Mouse (Mus musculus): ENCODE measurements around the gene Prnp. TPM values are rescaled to one million over a fixed set of nuclear protein-coding genes. Genes with fewer than 3 reads are reported as not detected.

Gene Prnp
- polyA plus RNA-seq (2017; shearing (Covaris generic)), result 18.1 TPM

DNA sequence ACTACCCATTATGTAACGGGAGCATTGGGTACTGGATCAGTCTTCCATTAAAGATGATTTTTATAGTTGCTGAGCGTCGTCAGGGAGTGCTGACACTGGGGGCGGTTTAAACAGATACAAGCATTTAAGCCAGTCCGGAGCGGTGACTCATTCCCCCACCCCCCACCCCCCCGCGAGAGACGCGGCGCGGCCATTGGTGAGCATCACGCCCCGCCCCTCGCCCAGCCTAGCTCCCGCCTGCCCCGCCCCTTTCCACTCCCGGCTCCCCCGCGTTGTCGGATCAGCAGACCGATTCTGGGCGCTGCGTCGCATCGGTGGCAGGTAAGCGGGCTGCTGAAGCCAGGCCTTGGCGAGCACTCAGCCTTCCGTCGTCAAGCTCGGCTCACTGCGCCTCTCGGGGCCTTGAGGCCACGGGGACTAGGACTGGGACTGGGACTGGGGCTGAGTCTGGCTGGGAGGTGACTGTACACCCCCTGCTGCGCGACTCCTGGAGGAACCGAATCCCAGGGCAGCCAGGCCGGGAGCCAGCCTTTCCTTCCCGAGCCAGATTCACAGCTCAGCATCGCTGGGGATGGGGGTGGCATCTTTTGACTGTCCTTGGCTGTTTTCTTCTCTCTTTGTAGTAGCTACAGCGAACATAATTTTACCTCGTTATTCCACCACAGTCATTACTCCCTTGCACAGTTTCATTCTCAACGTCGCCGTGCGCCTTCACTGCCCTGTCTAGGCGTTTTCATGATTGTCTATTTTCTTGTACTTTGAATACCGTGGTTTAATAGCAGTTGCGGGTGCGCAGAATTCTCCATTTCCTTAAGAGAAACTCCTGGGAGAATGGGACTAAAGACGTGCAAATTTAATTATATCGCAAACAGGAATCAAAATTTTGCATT lies at the start of gene Prnp, which contains the start of gene Prn:
TSS of gene Prnp (plus strand) at position 246 of the 890 bp plus-strand sequence.
TSS of gene Prn (plus strand) at position 275 of the 890 bp plus-strand sequence.

DNA sequence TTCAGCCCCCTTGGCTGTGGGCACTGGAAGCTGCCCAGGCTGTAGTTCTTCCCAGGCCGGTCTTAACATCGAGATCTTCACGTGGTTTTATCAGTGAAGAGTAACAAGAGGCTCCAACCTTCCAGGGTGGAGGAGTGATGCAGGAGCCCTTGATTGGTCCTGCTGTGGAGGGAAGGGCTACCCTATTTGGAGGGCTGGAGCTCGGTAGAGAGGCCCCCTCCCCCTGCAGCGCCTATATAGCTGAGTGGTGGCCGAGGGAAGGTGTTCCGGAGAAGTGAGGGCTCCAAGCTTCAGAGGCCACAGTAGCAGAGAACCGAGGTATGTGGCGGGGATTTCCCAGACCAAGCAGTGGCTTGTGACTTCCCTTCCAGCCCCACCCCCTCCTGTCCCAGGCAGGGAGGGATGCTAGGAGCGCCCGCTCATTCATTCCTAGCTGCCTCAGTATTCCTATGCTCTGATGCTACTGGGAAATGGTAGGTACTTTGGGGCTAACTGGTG lies 40.9 kb downstream of the Prnp start, which contains the start of gene Prnd:
TSS of gene Prnd (plus strand) at position 264 of the 498 bp plus-strand sequence.

Other genes starting within 250 kb of the Prnp start
- not detected for gene Erv3, start 50.2 kb upstream of the Prnp start, polyA plus RNA-seq (2017; shearing (Covaris generic))
- not detected for gene Prn, start within 50 bp of the Prnp start, polyA plus RNA-seq (2017; shearing (Covaris generic))
- gene Prnd, start 40.9 kb downstream of the Prnp start, polyA plus RNA-seq (2017; shearing (Covaris generic)), result 0.41 TPM
- gene Rassf2, start 120.3 kb downstream of the Prnp start, polyA plus RNA-seq (2017; shearing (Covaris generic)), result 101 TPM
- 40.1 TPM for gene Slc23a2, start 235.2 kb downstream of the Prnp start, polyA plus RNA-seq (2017; shearing (Covaris generic))